Mouse (Mus musculus): Measurements from ENCODE around the gene Uncx. TPM values are rescaled to one million over a fixed set of nuclear protein-coding genes. Genes with fewer than 3 reads are reported as not detected.

Gene Uncx
- polyA plus RNA-seq, 1 experiment = 1.1 TPM

DNA sequence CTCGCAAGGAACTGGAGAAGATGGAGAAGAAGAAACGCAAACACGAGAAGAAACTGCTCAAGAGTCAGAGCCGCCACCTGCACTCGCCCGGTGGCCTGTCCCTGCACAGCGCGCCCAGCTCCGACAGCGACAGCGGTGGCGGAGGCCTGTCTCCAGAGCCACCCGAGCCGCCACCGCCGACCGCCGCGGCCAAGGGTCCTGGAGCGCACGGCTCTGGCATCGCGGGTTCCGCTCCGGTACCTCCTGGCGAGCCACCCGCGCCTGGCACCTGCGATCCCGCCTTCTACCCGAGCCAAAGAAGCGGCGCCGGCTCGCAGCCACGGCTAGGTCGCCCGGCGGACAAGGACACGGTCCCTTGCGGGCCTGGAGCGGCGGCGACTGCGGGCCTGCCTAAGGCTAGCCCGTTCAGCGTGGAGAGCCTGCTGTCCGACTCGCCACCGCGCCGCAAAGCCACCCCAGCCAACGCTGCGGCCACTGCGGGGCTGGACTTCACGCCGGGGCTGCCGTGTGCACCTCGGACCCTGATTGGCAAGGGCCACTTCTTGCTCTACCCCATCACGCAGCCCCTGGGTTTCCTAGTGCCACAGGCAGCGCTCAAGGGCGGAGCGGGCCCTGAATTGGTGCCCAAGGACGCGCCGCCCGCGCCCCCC lies 3.6 kb downstream of the Uncx start:
- Histone ChIP-seq H3K36me3 (ENCODE audit: control insufficient read depth, insufficient read depth, low read length) (no peaks in the 10 kb centered on the region), H3K27me3 (replicated peaks; ENCODE audit: control insufficient read depth, insufficient read depth, low read length) (peaks cover 16% of the 10 kb centered on the region), H3K4me3 (ENCODE audit: insufficient read depth, low read depth, low read length) (no peak overlapping the region), H3K4me1 (ENCODE audit: control insufficient read depth, insufficient read depth, low read length) (no peaks in the 10 kb centered on the region), H3K27ac (ENCODE audit: insufficient read depth, low read depth, low read length) (no peak overlapping the region)
- WGBS = under 1% methylated on average over 63 of the region's 68 CpGs
- DNase-seq = no peak
- TF ChIP-seq POLR2A (IDR thresholded peaks at IDR 0.05; ENCODE audit: low read depth, low read length) (no peak), CTCF (conservative IDR thresholded peaks at IDR 0.05; ENCODE audit: insufficient read depth, insufficient read length, low read depth, low read length) (no peak)

DNA sequence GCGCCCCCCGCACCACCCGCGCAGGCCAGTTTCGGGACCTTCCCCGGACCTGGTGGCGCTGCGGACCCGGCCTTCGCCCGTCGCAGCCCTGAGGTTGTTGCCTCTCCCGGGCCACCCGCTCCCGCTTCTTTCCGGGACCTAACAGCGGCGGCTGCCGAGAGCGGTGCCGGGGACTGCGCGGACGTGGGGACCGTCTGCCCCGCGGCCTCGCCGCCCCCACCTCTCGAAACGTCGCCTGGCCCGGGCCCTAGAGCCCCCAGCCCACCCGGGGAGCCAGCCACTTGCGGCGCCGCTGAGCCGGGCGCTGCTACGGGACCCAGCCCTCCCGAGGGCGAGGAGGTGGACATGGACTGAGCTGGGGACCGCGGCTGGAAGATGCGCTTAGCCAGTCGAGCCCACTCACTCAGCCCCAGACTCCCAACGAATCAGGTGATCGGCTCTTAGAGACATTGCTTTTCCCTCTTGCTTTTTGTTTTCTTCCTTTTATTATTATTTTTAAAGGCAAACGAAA lies 4.2 kb downstream of the Uncx start:
- TF ChIP-seq CTCF (conservative IDR thresholded peaks at IDR 0.05; ENCODE audit: insufficient read depth, insufficient read length, low read depth, low read length) (no peak), POLR2A (IDR thresholded peaks at IDR 0.05; ENCODE audit: low read depth, low read length) (no peak)
- Histone ChIP-seq H3K4me3 (ENCODE audit: insufficient read depth, low read depth, low read length) (no peak overlapping the region), H3K36me3 (ENCODE audit: control insufficient read depth, insufficient read depth, low read length) (no peaks in the 10 kb centered on the region), H3K27me3 (replicated peaks; ENCODE audit: control insufficient read depth, insufficient read depth, low read length) (peaks cover 16% of the 10 kb centered on the region), H3K27ac (ENCODE audit: insufficient read depth, low read depth, low read length) (no peak overlapping the region), H3K4me1 (ENCODE audit: control insufficient read depth, insufficient read depth, low read length) (no peaks in the 10 kb centered on the region)
- 2% methylated on average over 48 of the region's 49 CpGs for WGBS
- no peak for DNase-seq

DNA sequence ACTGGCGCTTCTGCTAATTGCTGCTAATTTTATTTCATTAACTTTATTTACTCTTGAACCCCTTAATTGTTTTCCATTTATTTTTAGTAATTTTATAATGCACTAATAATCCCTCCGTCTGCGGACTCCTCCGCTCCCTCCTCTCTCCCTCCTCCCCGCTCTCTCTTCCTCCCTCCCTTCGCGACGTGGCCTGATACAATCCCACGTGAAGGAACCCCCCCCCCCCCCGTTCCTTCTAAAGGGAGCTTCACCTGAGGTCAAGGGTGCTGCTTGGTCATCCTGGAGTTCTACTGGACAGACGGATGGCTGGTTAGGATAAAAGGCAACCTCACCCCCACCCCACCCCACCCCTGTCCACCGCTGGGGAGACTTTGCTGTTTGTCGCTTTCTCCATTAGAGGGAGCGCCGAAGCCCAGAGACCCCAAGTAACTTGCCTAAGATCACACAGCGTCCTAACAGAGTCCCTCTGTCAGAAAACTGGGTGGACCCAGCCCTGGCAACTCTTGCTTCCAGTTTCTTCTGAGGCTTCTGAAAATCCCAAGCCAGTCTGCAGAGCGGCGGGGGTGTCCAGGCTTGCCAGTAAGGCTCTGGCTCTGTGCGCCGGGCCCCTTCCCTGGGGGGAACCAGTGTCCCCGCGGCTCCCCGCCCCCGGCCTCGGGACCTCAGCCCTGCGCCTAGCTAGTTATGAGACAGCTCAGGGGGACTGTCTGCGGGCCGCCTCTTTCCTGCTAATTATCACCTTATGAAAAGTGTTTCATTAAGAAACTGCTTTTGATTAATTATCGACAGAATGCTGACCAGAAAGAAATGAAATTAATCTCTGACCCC lies 10.4 kb downstream of the Uncx start:
- DNase-seq = no peak
- no peak for TF ChIP-seq CTCF (conservative IDR thresholded peaks at IDR 0.05; ENCODE audit: insufficient read depth, insufficient read length, low read depth, low read length)
- H3K27me3 ChIP-seq (replicated peaks; ENCODE audit: control insufficient read depth, insufficient read depth, low read length) = peaks cover 10% of the 10 kb centered on the region
- 15% methylated on average over 29 of the region's 29 CpGs for WGBS
- H3K27ac ChIP-seq (ENCODE audit: insufficient read depth, low read depth, low read length) = no peak overlapping the region
- H3K36me3 ChIP-seq (ENCODE audit: control insufficient read depth, insufficient read depth, low read length) = no peaks in the 10 kb centered on the region
- no peaks in the 10 kb centered on the region for H3K4me1 ChIP-seq (ENCODE audit: control insufficient read depth, insufficient read depth, low read length)
- no peak overlapping the region for H3K4me3 ChIP-seq (ENCODE audit: insufficient read depth, low read depth, low read length)

DNA sequence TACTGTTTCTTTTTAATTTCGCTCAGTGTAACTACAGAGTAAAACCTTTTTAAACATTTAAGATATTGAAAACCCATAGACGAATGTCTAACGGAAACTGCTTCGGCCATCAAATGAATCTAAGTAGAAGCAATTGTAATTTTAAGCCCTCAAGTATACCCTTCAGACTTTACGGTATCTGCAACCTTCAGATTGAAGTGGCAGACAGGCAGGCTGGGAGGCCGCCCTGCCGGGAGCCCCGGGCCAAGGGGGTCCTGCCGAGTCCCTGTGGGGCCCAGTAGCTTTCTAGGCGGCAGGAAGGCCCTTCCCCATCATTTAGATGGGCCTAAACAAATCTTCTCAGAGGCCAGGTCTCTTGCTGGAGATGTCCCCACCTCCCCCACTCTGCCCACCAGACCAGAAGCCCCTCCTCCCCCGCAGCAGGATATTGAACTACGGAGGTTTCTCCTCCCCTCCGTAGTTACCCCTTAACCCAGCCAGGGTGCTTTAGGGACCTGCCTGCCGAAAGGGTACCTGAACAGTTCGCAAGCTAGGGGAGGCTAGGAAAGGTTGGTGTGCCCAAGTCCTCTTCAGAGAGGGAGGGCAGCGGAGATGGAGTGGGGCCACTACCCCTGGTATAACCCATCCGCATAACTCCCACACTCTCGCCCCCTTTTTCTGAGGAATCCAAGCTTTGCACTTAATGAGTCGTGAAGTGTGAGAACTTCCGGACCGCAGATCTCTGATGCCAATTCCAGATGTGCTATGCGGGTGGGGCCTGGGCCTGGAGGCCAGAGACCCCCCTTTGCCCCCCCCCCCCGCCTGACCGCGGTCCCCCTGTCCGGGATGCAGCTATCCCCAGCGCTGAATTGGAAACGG lies 11.4 kb downstream of the Uncx start:
- Histone ChIP-seq H3K27me3 (replicated peaks; ENCODE audit: control insufficient read depth, insufficient read depth, low read length) (peaks cover 12% of the 10 kb centered on the region), H3K4me3 (ENCODE audit: insufficient read depth, low read depth, low read length) (no peak overlapping the region), H3K4me1 (ENCODE audit: control insufficient read depth, insufficient read depth, low read length) (no peaks in the 10 kb centered on the region), H3K27ac (ENCODE audit: insufficient read depth, low read depth, low read length) (no peak overlapping the region), H3K36me3 (ENCODE audit: control insufficient read depth, insufficient read depth, low read length) (no peaks in the 10 kb centered on the region)
- WGBS = 23% methylated on average over 28 of the region's 28 CpGs
- no peak for DNase-seq
- no peak for TF ChIP-seq POLR2A (IDR thresholded peaks at IDR 0.05; ENCODE audit: low read depth, low read length)
- no peak for TF ChIP-seq CTCF (conservative IDR thresholded peaks at IDR 0.05; ENCODE audit: insufficient read depth, insufficient read length, low read depth, low read length)

DNA sequence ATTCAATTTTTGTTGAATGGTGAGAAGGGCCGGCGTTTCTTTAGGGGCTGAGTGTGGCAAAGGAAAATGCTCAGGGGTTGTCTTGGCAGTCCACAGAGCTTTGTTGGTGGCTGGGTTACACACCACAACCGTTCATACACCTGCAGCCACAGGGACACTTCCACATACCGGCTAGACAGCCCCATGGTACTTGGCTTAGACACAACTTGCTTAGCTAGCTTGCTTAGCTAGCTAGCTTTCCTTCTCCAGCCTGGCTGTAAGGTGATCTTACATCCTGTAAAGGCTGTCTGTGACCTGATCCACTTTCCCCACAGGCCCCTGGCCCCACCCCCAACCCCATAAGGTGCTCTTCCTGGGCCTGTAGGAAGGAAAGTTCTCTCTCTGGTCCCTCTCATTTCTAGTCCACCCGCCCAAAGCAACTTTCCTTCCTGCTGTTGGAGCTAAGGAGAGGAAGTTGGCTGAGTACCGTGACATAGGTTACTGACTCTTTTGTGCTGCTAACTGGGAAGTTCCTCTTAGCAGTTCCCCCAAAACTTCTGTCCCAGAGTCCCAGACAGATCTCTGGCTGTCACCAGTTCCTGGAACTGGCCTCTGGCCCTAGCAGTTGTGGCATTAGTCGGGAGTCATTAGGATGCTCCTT lies 12.3 kb downstream of the Uncx start:
- H3K27me3 ChIP-seq (replicated peaks; ENCODE audit: control insufficient read depth, insufficient read depth, low read length) = peaks cover 12% of the 10 kb centered on the region
- no peak overlapping the region for H3K4me3 ChIP-seq (ENCODE audit: insufficient read depth, low read depth, low read length)
- no peak overlapping the region for H3K27ac ChIP-seq (ENCODE audit: insufficient read depth, low read depth, low read length)
- no peaks in the 10 kb centered on the region for H3K36me3 ChIP-seq (ENCODE audit: control insufficient read depth, insufficient read depth, low read length)
- no peak for DNase-seq
- TF ChIP-seq CTCF (conservative IDR thresholded peaks at IDR 0.05; ENCODE audit: insufficient read depth, insufficient read length, low read depth, low read length) (no peak), POLR2A (IDR thresholded peaks at IDR 0.05; ENCODE audit: low read depth, low read length) (no peak)
- 39% methylated on average over 7 of the region's 7 CpGs for WGBS
- no peaks in the 10 kb centered on the region for H3K4me1 ChIP-seq (ENCODE audit: control insufficient read depth, insufficient read depth, low read length)

DNA sequence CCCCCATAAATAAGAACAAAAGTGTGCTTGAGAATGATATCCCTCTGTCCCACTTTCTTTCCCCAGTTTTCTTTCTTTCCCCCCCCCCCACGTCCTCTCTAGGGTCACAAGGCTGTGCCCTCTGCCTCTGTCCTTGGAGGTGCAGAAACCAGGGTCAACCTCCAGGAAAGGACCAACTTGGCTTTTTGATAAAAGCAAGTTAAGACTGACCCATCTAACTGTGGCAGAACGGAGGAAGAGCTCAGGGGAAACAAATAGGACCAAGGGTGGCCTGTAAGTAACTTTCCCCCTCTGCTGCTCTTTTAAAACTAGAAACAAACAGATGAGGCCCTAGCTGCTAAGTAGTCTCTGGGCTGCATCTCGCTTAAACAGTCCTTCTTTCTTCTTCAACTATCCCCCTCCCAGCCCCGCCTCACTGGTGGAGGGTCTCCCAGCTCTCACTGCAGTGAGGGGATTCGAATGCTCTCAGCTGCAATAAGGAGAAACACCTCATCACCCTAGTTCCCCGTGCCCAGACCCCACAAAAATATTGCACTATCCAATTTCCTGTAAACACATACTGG lies 12.9 kb downstream of the Uncx start:
- H3K36me3 ChIP-seq (ENCODE audit: control insufficient read depth, insufficient read depth, low read length) = no peaks in the 10 kb centered on the region
- no peak overlapping the region for H3K27ac ChIP-seq (ENCODE audit: insufficient read depth, low read depth, low read length)
- H3K4me1 ChIP-seq (ENCODE audit: control insufficient read depth, insufficient read depth, low read length) = no peaks in the 10 kb centered on the region
- no peak for DNase-seq
- TF ChIP-seq CTCF (conservative IDR thresholded peaks at IDR 0.05; ENCODE audit: insufficient read depth, insufficient read length, low read depth, low read length) (no peak), POLR2A (IDR thresholded peaks at IDR 0.05; ENCODE audit: low read depth, low read length) (no peak)
- no peak overlapping the region for H3K4me3 ChIP-seq (ENCODE audit: insufficient read depth, low read depth, low read length)
- 60% methylated on average over 6 of the region's 6 CpGs for WGBS
- H3K27me3 ChIP-seq (replicated peaks; ENCODE audit: control insufficient read depth, insufficient read depth, low read length) = peaks cover 12% of the 10 kb centered on the region

Measured in kidney, adult 2 months (tissue).